Mouse (Mus musculus) embryonic facial prominence, embryonic 14.5 days (tissue): Measurements from ENCODE around the gene Atp8a1. TPM values are rescaled to one million over a fixed set of nuclear protein-coding genes. Genes with fewer than 3 reads are reported as not detected.

Experiments used
- ATAC-seq: fragments of 200-750 bp; cut with Nextera tagmentation; 2 replicates; pipeline ENCODE4 v1.8.0; 2017; ENCODE audit warnings: low read depth, moderate number of reproducible peaks, moderate TSS enrichment
- DNase-seq: peaks from one replicate; pipeline ENCODE4 v3.0.0-alpha.2; 2015; ENCODE audit warnings: low spot score
- H3K27ac ChIP-seq: fragments of 300-500 bp; sonication (generic); replicated peaks from 2 replicates; pipeline ENCODE4 v1.5.1; 2014; ENCODE audit warnings: low read depth, mild to moderate bottlenecking, low read length, moderate library complexity
- H3K27me3 ChIP-seq: fragments of 300-500 bp; sonication (generic); replicated peaks from 2 replicates; pipeline ENCODE4 v1.6.1; 2014; ENCODE audit warnings: low read length; ENCODE audit not compliant: control insufficient read depth, insufficient read depth
- H3K36me3 ChIP-seq: fragments of 300-500 bp; sonication (generic); 2 replicates; pipeline ENCODE4 v1.6.1; 2014; ENCODE audit warnings: low read length, mixed read lengths; ENCODE audit not compliant: control insufficient read depth, insufficient read depth
- H3K4me1 ChIP-seq: fragments of 300-500 bp; sonication (generic); 2 replicates; pipeline ENCODE4 v1.6.1; 2014; ENCODE audit warnings: antibody characterized with exemption, low read length; ENCODE audit not compliant: control insufficient read depth, insufficient read depth
- H3K4me2 ChIP-seq: fragments of 300-500 bp; sonication (generic); 2 replicates; pipeline ENCODE4 v1.6.1; 2014; ENCODE audit warnings: low read depth, mild to moderate bottlenecking, low read length, moderate library complexity, mixed read lengths
- H3K4me3 ChIP-seq: fragments of 300-500 bp; sonication (generic); 2 replicates; pipeline ENCODE4 v1.5.1; 2014; ENCODE audit warnings: low read depth, mild to moderate bottlenecking, low read length
- H3K9ac ChIP-seq: fragments of 300-500 bp; sonication (generic); 2 replicates; pipeline ENCODE4 v1.6.1; 2014; ENCODE audit warnings: low read depth, mild to moderate bottlenecking, low read length, moderate library complexity, mixed read lengths
- H3K9me3 ChIP-seq: fragments of 300-500 bp; sonication (generic); 2 replicates; pipeline ENCODE4 v1.6.1; 2016; ENCODE audit warnings: low read length; ENCODE audit not compliant: control insufficient read depth
- WGBS: fragments of 180-500 bp; shearing (Covaris S2); extraction: QIAGEN DNeasy Blood & Tissue Kit; methylation state at CpG from one replicate; pipeline ENCODE4 v1.1.7; 2014; 5-methylcytosine and 5-hydroxymethylcytosine counted together
- polyA plus RNA-seq: library from polyadenylated mRNA; unstranded; fragments of >200 nt; fragmentation: Nextera tagmentation; extraction: Ambion mirVana; gene quantifications from 2 replicates; pipeline ENCODE4 v1.2.1, GENCODE M21; 2014

Gene Atp8a1
- 14.2 and 15.2 TPM in 2 replicates for polyA plus RNA-seq

DNA sequence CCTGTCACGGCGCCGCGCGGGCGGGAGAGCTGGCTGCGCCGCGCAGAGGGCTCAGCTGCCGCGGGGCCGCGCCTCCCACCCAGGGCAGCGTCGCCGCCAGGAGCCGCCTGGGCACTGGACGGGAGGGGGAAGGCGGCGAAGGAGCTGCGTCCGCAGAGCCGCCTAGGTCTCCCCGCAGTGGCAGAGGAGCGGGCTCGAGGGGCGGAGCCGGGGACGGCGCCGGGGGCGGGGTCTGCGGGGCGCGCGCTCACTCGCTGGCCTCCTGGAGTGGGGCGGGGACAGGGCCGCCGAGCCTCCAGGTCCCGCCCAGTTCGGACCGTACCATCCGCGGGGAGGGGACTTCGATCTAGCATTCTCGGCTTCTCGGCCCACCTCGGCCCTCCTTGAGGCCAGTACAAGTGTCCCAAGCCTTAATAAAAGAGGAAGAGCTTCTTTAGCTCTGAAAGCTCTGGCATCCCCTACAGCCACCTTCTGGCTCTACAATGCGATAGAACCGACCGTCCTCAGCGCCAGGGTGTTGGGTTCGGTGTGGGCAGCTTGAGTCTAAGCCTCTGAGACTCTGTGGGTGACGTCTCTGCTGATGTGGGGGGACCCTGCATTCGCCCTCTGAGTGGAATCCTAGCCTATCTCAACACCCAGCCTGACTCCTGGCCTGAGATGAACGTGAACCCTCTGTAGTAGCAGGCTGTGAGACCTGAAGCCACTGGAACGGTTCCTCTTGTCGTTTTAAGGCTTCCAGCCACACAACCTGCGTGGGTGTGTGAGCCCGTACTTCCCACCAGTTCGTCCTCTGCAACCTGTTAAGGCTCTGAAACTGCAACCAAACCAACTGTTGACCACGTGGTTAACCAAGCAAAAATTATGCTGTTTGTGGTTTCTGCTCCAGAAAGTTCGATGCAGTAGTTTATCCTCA is at the start of gene Atp8a1:
TSS of gene Atp8a1 (minus strand) at position 182 of the 913 bp plus-strand sequence.
- peaks cover 9% of the 10 kb centered on the region for H3K27me3 ChIP-seq
- ATAC-seq = peak; percentile 98
- WGBS = 1% methylated on average over 29 of the region's 64 CpGs

DNA sequence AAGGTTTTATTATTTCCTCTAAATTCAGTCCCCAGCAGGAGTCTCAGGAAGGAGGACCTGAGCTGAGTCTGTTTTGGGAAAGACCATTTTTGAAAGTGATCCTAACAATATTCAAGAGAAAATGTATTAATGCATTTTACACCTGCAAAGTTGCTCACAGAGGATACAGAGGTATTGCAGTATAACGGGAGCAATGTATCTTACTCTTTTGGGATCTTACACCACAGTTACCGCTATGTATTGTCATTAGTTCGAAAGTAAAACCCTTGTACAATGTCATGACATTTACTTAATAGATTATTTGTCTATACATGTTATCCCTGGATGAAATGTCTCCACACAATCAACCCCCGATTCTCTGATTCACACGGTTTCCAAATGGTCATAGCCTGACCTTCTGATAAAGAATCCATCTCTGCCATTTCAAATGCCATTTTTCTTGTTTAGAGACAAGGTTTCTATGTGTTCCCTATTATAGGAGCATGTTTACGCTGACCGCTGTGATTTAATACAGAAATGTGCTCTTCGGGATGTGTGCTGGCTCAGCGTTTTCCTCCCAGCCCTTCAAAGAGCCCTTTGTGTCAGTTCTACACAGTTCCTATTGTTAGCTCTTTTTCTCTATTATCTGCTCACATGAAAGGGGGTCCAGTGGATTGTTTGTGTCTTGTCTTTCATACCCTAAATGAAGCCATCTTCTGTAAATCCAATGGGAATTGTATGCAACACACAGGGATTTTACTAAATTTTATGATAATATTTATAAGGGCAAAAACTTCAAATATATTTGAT is 37.4 kb upstream of the Atp8a1 start:
- H3K36me3 ChIP-seq = no peaks in the 10 kb centered on the region
- no peaks in the 10 kb centered on the region for H3K4me1 ChIP-seq
- H3K9me3 ChIP-seq = no peaks in the 10 kb centered on the region
- H3K27me3 ChIP-seq = no peaks in the 10 kb centered on the region; the same call in 1 of the 2 replicates
- no peak overlapping the region for H3K27ac ChIP-seq
- no peak overlapping the region for H3K4me3 ChIP-seq
- ATAC-seq (no peak), DNase-seq (no peak)
- 69% methylated on average over 9 of the region's 9 CpGs for WGBS
- no peak overlapping the region for H3K9ac ChIP-seq
- no peak overlapping the region for H3K4me2 ChIP-seq

More for the DNA sequence above, at the start of gene Atp8a1:
- Histone ChIP-seq H3K4me3 (peak within 1 kb of the TSS; percentile 69), H3K9ac (peak within 1 kb of the TSS; percentile 71), H3K27ac (peak within 1 kb of the TSS; percentile 85), H3K4me1 (peaks cover 9% of the 10 kb centered on the region), H3K9me3 (no peaks in the 10 kb centered on the region), H3K36me3 (no peaks in the 10 kb centered on the region), H3K4me2 (peak within 1 kb of the TSS; percentile 93)
- DNase-seq = peak; percentile 98

DNA sequence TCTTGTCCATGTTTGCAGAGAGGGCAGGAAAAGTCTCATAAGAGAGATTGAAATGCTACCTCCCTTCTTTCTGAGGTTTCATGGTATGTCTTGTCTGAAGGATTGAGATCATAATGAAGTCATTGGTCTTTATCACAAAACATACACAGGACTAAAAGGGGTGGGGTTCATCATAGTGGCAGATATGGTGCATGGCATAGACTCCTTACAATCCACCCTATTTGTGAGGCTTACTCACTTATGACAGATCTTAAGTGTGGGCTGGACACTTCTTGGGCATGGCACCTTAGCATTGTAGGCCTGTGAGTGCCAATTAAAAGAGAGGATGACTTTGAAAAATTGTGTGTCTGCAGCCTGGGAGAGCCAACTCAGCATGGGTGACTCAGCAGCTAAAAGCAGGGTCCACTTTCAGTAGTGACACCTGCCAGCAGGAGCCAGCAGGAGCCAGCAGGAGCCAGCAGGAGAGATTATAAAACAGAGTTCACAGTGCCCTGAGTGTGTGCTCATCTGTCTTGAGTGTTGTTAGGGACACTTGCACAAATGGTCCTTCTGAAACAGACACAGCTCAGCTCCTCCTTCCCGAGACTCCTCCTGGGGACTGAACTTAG is 36.4 kb upstream of the Atp8a1 start:
- Histone ChIP-seq H3K9me3 (no peaks in the 10 kb centered on the region), H3K27me3 (no peaks in the 10 kb centered on the region; the same call in 1 of the 2 replicates), H3K36me3 (no peaks in the 10 kb centered on the region), H3K4me2 (no peak overlapping the region), H3K9ac (no peak overlapping the region), H3K4me1 (no peaks in the 10 kb centered on the region), H3K27ac (no peak overlapping the region), H3K4me3 (no peak overlapping the region)
- ATAC-seq (no peak), DNase-seq (no peak)
- WGBS = 75% methylated on average over 1 of the region's 1 CpGs

DNA sequence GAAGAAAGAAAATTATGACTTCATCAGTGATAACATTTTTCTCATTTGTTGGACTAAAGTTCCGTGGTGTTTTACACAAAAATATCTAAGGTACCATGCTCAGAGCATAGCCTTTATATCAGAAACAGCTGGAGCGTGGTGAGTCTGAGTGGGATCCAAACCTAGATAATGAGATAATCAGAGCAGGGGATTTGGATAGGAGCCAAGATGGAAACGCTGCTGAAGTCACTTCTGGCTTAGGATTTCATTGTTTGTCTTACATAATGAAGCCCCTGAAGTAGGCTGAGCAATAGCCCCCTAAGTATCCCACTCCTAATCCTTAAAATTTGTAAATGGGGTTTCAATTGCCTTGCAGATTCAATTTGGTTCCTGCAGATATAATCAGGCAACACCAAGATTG is 24.2 kb upstream of the Atp8a1 start:
- H3K36me3 ChIP-seq = no peaks in the 10 kb centered on the region
- DNase-seq (peak; percentile 76), ATAC-seq (0 out of 2 replicates have a peak, but pooled peaks have one; percentile 47)
- H3K4me1 ChIP-seq = no peaks in the 10 kb centered on the region
- WGBS = 26% methylated on average over 3 of the region's 3 CpGs
- no peak overlapping the region for H3K4me3 ChIP-seq
- H3K9ac ChIP-seq = no peak overlapping the region
- no peaks in the 10 kb centered on the region for H3K9me3 ChIP-seq
- no peaks in the 10 kb centered on the region for H3K27me3 ChIP-seq
- no peak overlapping the region for H3K27ac ChIP-seq
- H3K4me2 ChIP-seq = no peak overlapping the region

DNA sequence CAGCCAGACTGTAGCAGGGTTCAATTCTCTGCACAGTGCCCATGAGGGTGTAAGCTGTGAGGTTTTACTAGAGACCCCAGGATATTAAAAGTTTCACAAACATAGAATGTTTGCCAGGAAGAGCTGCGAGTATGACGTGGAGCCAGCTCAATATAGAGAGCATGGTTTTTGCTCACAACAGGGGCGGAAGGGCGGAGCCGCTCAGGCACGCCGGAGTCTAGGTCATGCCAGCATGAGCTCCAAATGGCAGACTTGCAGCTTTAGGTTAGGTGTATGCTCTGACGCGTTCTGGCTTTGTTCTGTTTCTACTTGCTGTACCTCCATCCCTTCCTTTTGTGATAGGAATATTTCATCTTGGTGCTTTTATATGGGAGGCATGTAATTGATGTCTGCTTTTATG is 19.0 kb upstream of the Atp8a1 start:
- no peak overlapping the region for H3K27ac ChIP-seq
- 74% methylated on average over 9 of the region's 9 CpGs for WGBS
- DNase-seq = no peak
- H3K9me3 ChIP-seq = no peaks in the 10 kb centered on the region
- no peak overlapping the region for H3K4me3 ChIP-seq
- ATAC-seq = no peak
- H3K4me2 ChIP-seq = no peak overlapping the region
- no peaks in the 10 kb centered on the region for H3K27me3 ChIP-seq
- no peaks in the 10 kb centered on the region for H3K4me1 ChIP-seq
- no peak overlapping the region for H3K9ac ChIP-seq
- H3K36me3 ChIP-seq = no peaks in the 10 kb centered on the region

DNA sequence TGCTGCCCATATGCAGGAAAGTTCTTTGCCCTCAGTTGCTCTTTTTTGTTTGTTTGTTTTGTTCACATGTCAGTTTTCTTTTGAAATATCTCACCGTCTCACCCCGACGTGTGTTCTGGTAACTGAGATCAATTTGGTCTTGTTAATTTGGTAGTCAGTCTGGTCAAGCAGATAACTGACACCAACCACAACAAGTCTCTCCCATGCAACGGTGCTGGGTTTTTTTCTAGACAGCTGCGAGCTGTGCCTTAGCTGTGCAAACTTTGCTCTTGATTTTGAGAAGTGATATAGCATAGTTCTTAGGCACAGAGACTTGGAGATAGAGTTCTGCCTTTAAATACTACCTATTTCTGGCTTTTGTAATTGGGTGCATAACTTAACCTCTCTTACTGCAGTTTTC is 18.4 kb upstream of the Atp8a1 start:
- Histone ChIP-seq H3K9ac (no peak overlapping the region), H3K9me3 (no peaks in the 10 kb centered on the region), H3K4me2 (no peak overlapping the region), H3K4me1 (no peaks in the 10 kb centered on the region), H3K36me3 (no peaks in the 10 kb centered on the region), H3K27me3 (no peaks in the 10 kb centered on the region), H3K4me3 (no peak overlapping the region), H3K27ac (no peak overlapping the region)
- WGBS = 61% methylated on average over 5 of the region's 5 CpGs
- DNase-seq (no peak), ATAC-seq (no peak)

DNA sequence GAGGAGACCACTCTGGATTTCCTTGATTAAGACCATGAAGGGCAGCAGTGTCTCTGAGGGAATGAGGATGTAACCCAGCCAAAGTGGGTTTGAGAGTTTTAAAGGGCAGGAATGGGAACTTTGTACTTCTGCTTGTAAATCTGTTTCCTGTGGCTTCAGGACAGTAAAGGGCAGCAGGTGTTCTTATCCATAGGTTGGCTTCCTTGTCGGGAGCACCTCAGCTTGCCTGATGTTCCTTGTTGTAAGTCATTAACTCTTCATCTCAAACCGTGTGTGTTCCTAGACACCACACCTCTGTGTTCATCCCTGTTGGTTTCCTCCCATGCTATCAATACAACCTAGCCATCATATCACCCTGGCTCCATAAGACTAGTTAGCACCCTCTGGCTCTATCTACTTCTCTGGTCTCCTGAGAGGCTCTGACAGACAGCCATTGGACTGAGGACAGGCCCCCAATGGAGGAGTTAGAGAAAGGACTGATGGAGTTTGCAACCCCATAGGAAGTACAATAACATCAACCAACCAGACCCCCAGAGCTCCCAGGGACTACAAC is 17.4 kb upstream of the Atp8a1 start:
- DNase-seq (no peak), ATAC-seq (peak; percentile 25; the same call in 1 of the 2 replicates)
- Histone ChIP-seq H3K9ac (no peak overlapping the region), H3K9me3 (no peaks in the 10 kb centered on the region), H3K4me3 (no peak overlapping the region), H3K4me1 (no peaks in the 10 kb centered on the region), H3K4me2 (peak overlapping the region; percentile 35), H3K27me3 (no peaks in the 10 kb centered on the region), H3K27ac (no peak overlapping the region), H3K36me3 (no peaks in the 10 kb centered on the region)
- WGBS = 86% methylated on average over 2 of the region's 2 CpGs

DNA sequence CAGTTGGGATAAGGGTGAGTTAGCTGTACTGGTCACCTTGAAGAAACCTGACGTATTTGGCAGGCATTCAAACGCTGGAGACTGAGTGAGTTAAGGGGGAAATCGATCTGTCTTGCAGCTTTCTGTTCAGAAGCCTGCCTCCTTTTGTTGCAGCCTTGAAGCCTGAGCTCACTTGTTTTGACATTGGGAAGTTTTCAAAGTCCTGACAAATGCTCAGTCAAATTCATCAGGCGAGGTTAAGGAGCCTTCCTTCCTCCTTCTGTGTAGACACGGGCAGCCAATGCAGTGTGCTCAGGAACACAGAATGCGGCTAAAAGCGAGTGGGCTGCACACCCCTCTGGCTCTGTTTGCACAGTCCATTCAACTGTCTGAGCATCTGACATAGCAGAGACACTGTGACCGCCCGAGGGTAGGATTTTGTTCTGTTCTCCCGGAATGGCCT is 16.7 kb upstream of the Atp8a1 start:
- H3K9me3 ChIP-seq = no peaks in the 10 kb centered on the region
- no peak overlapping the region for H3K27ac ChIP-seq
- H3K36me3 ChIP-seq = no peaks in the 10 kb centered on the region
- peak overlapping the region; percentile 35 for H3K4me2 ChIP-seq
- 44% methylated on average over 10 of the region's 10 CpGs for WGBS
- H3K4me1 ChIP-seq = no peaks in the 10 kb centered on the region
- peak; percentile 43 for DNase-seq
- H3K4me3 ChIP-seq = no peak overlapping the region
- no peak overlapping the region for H3K9ac ChIP-seq
- ATAC-seq = peak; percentile 65
- no peaks in the 10 kb centered on the region for H3K27me3 ChIP-seq
